Mouse (Mus musculus): Measurements from ENCODE around the gene Tsc2.

DNA sequence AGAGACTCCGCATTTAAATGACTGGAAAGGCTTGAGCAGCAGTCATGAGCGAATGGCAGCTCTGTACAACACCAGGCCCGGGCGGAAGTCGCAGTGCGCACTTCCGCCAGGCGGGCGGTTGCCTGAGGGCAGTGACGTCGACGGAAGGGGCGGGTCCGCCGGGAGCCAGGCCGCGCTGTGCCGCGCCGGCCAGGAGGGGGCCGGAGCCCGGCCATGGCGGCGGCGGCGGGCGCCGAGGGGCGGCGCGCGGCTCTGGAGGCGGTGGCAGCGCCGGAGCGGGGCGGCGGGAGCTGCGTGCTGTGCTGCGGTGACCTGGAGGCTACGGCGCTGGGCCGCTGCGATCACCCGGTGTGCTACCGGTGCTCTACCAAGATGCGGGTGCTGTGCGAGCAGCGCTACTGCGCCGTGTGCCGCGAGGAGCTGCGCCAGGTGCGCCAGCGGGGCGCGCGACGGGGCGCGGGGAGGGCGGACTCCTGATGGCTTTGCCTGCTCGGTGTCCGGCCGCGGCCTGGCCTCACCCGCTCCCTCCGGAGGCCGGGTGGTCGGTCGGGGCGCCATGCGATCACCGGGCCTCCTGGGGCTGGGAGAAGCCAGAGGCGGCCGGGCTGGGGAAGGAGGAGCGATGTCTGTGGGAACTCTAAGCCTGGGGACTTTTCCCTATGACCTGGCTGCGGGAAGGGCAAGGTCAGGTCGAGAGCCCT, 37.3 kb upstream of the Tsc2 start, which contains the start of gene Zfp598:
- TF ChIP-seq CTCF (IDR thresholded peaks at IDR 0.05) (peak; percentile 58), POLR2A (IDR thresholded peaks at IDR 0.05; ENCODE audit: insufficient read depth, low read depth, low read length) (peak; percentile 88)
